Mouse (Mus musculus) testis, adult 2 months (tissue): Measurements from ENCODE around the gene Fgfbp3. TPM values are rescaled to one million over a fixed set of nuclear protein-coding genes. Genes with fewer than 3 reads are reported as not detected.

ENCODE experiments used
- H3K27ac ChIP-seq: fragments of 200-500 bp; 2 replicates; pipeline ENCODE4 v1.5.1; 2012; ENCODE audit warnings: low read depth, low read length; ENCODE audit not compliant: control insufficient read depth, insufficient read depth
- H3K27me3 ChIP-seq: fragments of 200-500 bp; 2 replicates; pipeline ENCODE4 v1.6.1; 2012; ENCODE audit warnings: mild to moderate bottlenecking, low read length, moderate library complexity; ENCODE audit not compliant: control insufficient read depth, insufficient read depth
- H3K36me3 ChIP-seq: fragments of 200-500 bp; 2 replicates; pipeline ENCODE4 v1.6.1; 2012; ENCODE audit warnings: mild to moderate bottlenecking, low read length; ENCODE audit not compliant: control insufficient read depth, insufficient read depth
- H3K4me1 ChIP-seq: fragments of 200-500 bp; 2 replicates; pipeline ENCODE4 v1.6.1; 2012; ENCODE audit warnings: low read length; ENCODE audit not compliant: control insufficient read depth, insufficient read depth
- H3K4me3 ChIP-seq: fragments of 200-500 bp; 2 replicates; pipeline ENCODE4 v1.5.1; 2012; ENCODE audit warnings: low read depth, mild to moderate bottlenecking, low read length, moderate library complexity, mixed read lengths; ENCODE audit not compliant: control insufficient read depth
- CTCF ChIP-seq: fragments of 200-500 bp; IDR thresholded peaks from 2 replicates; pipeline ENCODE4 v1.5.1; 2012; ENCODE audit warnings: low read depth, mild to moderate bottlenecking, inconsistent platforms, low read length, moderate library complexity; ENCODE audit not compliant: control insufficient read depth, insufficient read depth, insufficient replicate concordance
- POLR2A ChIP-seq: fragments of 200-500 bp; IDR thresholded peaks from 2 replicates; pipeline ENCODE4 v1.6.1; 2012; ENCODE audit warnings: low read depth, mild to moderate bottlenecking, inconsistent platforms, low read length, moderate library complexity; ENCODE audit not compliant: control insufficient read depth
- polyA plus RNA-seq: library from polyadenylated mRNA; depleted of rRNA; stranded (reverse); fragments of >200 nt; gene quantifications from 2 replicates; pipeline ENCODE4 v1.2.3, GENCODE M21; 2012

Gene Fgfbp3
- polyA plus RNA-seq, 1 experiment, result 0.16 TPM

GRCm38 (mm10) chr19:36922936-36923335 is 3.5 kb upstream of the Fgfbp3 start:
- TF ChIP-seq POLR2A (no peak), CTCF (no peak)
- no peak overlapping the region for H3K4me3 ChIP-seq
- no peak overlapping the region for H3K27ac ChIP-seq
- H3K27me3 ChIP-seq, result no peaks in the 10 kb centered on the region; the same call in 1 of the 2 replicates
- H3K4me1 ChIP-seq, result peaks cover 12% of the 10 kb centered on the region
- no peaks in the 10 kb centered on the region for H3K36me3 ChIP-seq

GRCm38 (mm10) chr19:36922015-36922414 is 2.6 kb upstream of the Fgfbp3 start:
- TF ChIP-seq POLR2A (no peak), CTCF (no peak)
- H3K27me3 ChIP-seq, result no peaks in the 10 kb centered on the region; the same call in 1 of the 2 replicates
- H3K36me3 ChIP-seq, result no peaks in the 10 kb centered on the region
- H3K4me3 ChIP-seq, result no peak overlapping the region
- H3K27ac ChIP-seq, result no peak overlapping the region
- peaks cover 12% of the 10 kb centered on the region for H3K4me1 ChIP-seq

- no peaks in the 10 kb centered on the region for H3K36me3 ChIP-seq
- no peaks in the 10 kb centered on the region; the same call in 1 of the 2 replicates for H3K27me3 ChIP-seq
- H3K4me3 ChIP-seq, result peak overlapping the region; percentile 71
- no peak overlapping the region for H3K27ac ChIP-seq
- H3K4me1 ChIP-seq, result peaks cover 12% of the 10 kb centered on the region
- TF ChIP-seq POLR2A (no peak), CTCF (peak; percentile 19; the same call in 1 of the 2 replicates)
Measured at GRCm38 (mm10) chr19:36918441-36919301, 744 bp downstream of the Fgfbp3 start.

GRCm38 (mm10) chr19:36916876-36917389 is 2.5 kb downstream of the Fgfbp3 start:
- H3K4me1 ChIP-seq, result peaks cover 12% of the 10 kb centered on the region
- H3K27ac ChIP-seq, result no peak overlapping the region
- no peaks in the 10 kb centered on the region; the same call in 1 of the 2 replicates for H3K27me3 ChIP-seq

GRCm38 (mm10) chr19:36916206-36916605 is 3.2 kb downstream of the Fgfbp3 start:
- TF ChIP-seq CTCF (no peak), POLR2A (no peak)
- H3K27ac ChIP-seq, result no peak overlapping the region
- H3K36me3 ChIP-seq, result no peaks in the 10 kb centered on the region
- no peaks in the 10 kb centered on the region; the same call in 1 of the 2 replicates for H3K27me3 ChIP-seq
- peaks cover 12% of the 10 kb centered on the region for H3K4me1 ChIP-seq
- H3K4me3 ChIP-seq, result no peak overlapping the region

More at GRCm38 (mm10) chr19:36916876-36917389, 2.5 kb downstream of the Fgfbp3 start:
- no peak overlapping the region for H3K4me3 ChIP-seq
- TF ChIP-seq POLR2A (no peak), CTCF (no peak)
- H3K36me3 ChIP-seq, result no peaks in the 10 kb centered on the region

- Histone ChIP-seq H3K27me3 (no peaks in the 10 kb centered on the region), H3K4me3 (no peak overlapping the region), H3K36me3 (no peaks in the 10 kb centered on the region), H3K4me1 (no peaks in the 10 kb centered on the region; the same call in 1 of the 2 replicates), H3K27ac (no peak overlapping the region)
- TF ChIP-seq POLR2A (no peak), CTCF (no peak)
Measured at GRCm38 (mm10) chr19:36913064-36913463, 6.4 kb downstream of the Fgfbp3 start.

GRCm38 (mm10) chr19:36910424-36911045 is 8.9 kb downstream of the Fgfbp3 start:
- H3K27me3 ChIP-seq, result no peaks in the 10 kb centered on the region
- no peak overlapping the region for H3K27ac ChIP-seq
- no peaks in the 10 kb centered on the region; the same call in 1 of the 2 replicates for H3K4me1 ChIP-seq
- TF ChIP-seq POLR2A, result no peak
- no peak for TF ChIP-seq CTCF
- H3K4me3 ChIP-seq, result no peak overlapping the region
- H3K36me3 ChIP-seq, result no peaks in the 10 kb centered on the region
